Mouse (Mus musculus) left cerebral cortex, postnatal 4 days (tissue): Measurements from ENCODE around the gene Naa10. TPM values are rescaled to one million over a fixed set of nuclear protein-coding genes. Genes with fewer than 3 reads are reported as not detected.

Experiments used
- total RNA-seq, 2 experiments: library from RNA; stranded (reverse); gene quantifications; 2 replicates each; pipeline ENCODE4 v1.2.3; 2021

Naa10 gene
- total RNA-seq, 2 experiments from 2014 or later, result 66.9 to 73.6 TPM

Other genes with a start within 250 kb of the Naa10 start
- 10 to 100 TPM; 52.2 to 64.8 TPM for gene Slc6a8, start 248.8 kb downstream of the Naa10 start, total RNA-seq
- 10 to 100 TPM; 62.0 to 62.1 TPM for gene Bcap31, start 205.8 kb downstream of the Naa10 start, total RNA-seq
- gene Abcd1, start 205.3 kb downstream of the Naa10 start, total RNA-seq, result 10 to 100 TPM; 16.8 to 16.9 TPM
- gene Plxnb3, start 164.9 kb downstream of the Naa10 start, total RNA-seq, result 1 to 10 TPM; 1.4 to 1.7 TPM
- gene Srpk3, start 147.5 kb downstream of the Naa10 start, total RNA-seq, result 1 to 10 TPM; 1.0 to 1.1 TPM
- 100 to 1,000 TPM; 118 to 127 TPM for gene Idh3g, start 135.0 kb downstream of the Naa10 start, total RNA-seq
- 100 to 1,000 TPM; 100 to 104 TPM for gene Ssr4, start 134.9 kb downstream of the Naa10 start, total RNA-seq
- 100 to 1,000 TPM; 174 to 186 TPM for gene Pdzd4, start 97.0 kb downstream of the Naa10 start, total RNA-seq
- not detected for gene Avpr2, start 29.8 kb downstream of the Naa10 start, total RNA-seq
- gene L1cam, start 25.8 kb downstream of the Naa10 start, total RNA-seq, result 100 to 1,000 TPM; 518 to 579 TPM
- gene Arhgap4, start 74 bp downstream of the Naa10 start, total RNA-seq, result 1 to 10 TPM; 2.5 to 3.4 TPM
- gene Renbp, start 8.9 kb upstream of the Naa10 start, total RNA-seq, result 1 to 10 TPM; 3.3 to 5.4 TPM
- gene Hcfc1, start 44.4 kb upstream of the Naa10 start, total RNA-seq, result 10 to 100 TPM; 89.1 to 93.4 TPM
- gene Irak1, start 102.0 kb upstream of the Naa10 start, total RNA-seq, result 10 to 100 TPM; 45.2 to 50.7 TPM
- not detected for gene Opn1mw, start 205.5 kb upstream of the Naa10 start, total RNA-seq
- gene Mecp2, start 213.4 kb upstream of the Naa10 start, total RNA-seq, result 10 to 100 TPM; 81.8 to 88.9 TPM
- gene Tex28, start 245.9 kb upstream of the Naa10 start, total RNA-seq, result not detected